Mouse (Mus musculus): ENCODE data around the gene Slc38a2.
A peak's percentile ranks its signal among the peaks of the same experiment; 100 is the strongest.

The Slc38a2 gene

DNA sequence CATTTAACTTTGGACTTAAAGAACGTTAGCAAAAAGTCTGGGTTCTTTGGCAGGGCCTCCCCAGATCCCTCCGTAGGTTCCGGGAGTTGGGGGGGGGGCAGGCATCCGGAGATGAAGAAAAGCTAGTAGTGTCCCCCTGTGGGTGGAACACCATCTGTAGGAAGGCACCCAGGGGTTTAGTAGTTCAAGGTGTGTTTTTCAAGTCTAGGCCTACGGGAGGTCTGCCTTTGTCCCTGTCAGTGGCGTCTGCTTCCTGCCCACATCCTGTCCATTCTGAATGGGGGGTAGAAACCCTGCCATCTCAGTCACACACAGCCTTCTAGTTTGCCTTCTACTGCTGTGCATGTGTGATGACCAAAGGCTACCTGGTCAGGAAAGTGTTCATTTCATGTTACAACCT, 20.6 kb upstream of the Slc38a2 start:
- no peak for DNase-seq (ENCODE audit: low read depth, low spot score)

DNA sequence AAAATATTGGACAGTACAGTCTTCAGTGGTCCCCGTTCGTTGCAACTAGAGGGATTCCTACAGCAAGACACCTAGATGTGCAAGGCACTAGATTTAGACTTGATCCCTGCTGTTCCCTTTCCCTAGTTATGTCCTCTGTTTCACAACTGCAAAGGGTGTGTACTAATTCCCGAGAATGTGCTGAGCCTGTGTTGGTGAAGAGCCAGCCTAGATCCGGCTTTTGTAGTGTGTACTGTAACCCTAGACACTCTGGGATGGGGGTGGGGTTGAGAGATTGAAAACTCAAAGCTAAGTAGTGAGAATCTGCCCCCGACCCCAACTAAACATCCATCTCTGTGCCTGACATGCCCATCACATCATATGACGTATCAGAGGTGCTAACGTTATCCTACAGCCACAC, 18.9 kb upstream of the Slc38a2 start:
- no peak for DNase-seq (ENCODE audit: low read depth, low spot score)

DNA sequence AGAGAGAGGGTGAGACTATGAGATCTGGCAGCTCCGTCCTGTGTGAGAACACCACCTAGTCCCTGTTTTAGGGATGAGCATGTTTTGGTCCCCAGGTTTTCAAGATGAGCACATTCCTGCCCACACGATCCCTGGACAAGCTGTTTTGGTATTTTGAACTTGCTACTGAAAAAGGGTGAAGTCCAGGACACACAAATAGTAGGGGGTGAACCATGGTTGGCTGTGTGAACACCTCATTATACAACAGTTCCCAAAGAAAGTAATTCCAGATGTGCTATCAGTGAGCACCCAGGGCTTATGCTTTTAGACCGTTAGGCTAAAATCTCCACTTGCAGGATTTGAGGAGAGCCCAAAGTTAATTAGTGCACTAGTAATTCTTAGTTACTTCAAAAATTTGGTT, 17.7 kb upstream of the Slc38a2 start:
- no peak for DNase-seq (ENCODE audit: low read depth, low spot score)

DNA sequence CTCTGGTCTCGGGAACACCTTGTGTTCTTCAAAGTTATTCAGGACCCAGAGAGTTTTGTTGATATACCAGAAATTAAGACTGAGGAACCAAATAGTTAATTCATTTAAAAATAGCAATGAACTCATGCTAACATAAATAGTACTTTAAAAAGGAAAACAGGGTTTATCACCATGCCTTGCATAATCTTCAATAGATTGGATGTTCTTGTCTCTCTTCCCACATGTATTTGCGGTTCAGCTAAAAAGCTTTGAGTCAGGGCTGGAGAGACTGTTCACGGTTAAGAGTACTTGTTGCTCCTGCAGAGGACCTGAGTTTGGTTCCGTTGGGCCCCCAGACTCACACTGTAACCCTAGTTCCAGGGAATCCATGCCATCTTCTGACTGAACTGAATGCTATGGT, 16.8 kb upstream of the Slc38a2 start:
- no peak for DNase-seq (ENCODE audit: low read depth, low spot score)

DNA sequence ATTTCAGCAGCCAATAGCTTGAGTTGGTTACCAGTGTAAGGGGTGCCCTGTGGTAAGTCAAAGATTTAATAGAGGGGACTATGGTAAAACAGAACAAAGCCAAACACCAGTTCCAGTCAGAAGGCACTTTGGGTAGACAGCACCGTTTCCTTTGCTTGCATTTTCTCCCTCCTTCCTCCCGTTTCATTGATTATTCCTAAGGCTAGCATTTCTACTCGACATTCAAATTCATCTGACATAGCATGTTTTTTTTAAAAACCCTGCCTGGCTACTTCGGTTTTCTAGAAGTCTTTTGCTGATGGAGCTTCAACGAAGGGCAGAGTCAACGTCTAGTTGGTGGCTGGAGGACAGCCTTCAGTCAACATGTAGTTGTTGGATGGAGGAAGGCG, 16.2 kb upstream of the Slc38a2 start:
- no peak for DNase-seq (ENCODE audit: low read depth, low spot score)

DNA sequence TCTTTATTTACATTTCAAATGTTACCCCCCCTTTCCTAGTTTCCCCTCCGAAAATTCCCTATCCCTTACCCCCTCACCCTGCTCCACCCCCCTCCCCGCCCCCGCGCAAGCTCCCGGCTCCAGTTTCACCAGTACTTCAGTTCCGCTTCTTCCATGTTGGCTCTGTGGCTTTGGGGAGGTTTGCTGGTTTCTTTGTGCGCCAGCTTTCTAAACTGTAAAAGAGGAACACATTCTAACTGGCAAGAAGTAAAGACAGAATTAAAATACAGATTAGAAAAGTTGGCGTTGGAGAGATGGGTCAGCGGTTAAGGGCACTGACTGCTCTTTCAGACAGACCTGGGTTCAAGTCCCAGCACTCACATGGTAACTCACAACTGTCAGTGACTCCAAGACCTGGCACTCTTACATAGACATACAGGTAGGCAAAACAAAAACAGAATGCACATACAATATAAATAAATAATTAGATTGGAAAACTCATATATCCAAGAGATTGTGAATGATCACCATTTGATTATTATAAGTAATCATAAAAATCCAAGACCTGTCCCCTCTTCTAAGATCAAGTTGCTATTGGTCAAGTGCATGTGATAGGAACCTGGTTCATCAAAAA, 15.7 kb upstream of the Slc38a2 start:
- DNase-seq (ENCODE audit: low read depth, low spot score): no peak

DNA sequence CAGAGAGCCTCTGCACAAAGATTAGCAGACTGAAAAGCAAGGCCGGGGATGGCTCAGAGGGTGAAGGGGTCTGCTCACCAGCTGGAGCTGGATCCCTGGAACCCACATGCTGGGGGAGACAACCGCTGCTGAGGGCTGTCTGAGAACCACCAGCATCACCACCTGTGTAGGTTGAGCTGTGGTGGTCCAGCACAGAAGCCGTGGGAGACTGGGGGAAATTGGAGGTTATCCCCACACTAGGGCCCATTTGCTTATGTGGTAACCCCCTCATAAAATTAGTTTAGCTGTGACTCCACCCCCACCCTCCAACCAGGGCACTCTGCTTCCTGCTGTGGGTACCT, 15.1 kb upstream of the Slc38a2 start:
- DNase-seq (ENCODE audit: low read depth, low spot score): no peak

DNA sequence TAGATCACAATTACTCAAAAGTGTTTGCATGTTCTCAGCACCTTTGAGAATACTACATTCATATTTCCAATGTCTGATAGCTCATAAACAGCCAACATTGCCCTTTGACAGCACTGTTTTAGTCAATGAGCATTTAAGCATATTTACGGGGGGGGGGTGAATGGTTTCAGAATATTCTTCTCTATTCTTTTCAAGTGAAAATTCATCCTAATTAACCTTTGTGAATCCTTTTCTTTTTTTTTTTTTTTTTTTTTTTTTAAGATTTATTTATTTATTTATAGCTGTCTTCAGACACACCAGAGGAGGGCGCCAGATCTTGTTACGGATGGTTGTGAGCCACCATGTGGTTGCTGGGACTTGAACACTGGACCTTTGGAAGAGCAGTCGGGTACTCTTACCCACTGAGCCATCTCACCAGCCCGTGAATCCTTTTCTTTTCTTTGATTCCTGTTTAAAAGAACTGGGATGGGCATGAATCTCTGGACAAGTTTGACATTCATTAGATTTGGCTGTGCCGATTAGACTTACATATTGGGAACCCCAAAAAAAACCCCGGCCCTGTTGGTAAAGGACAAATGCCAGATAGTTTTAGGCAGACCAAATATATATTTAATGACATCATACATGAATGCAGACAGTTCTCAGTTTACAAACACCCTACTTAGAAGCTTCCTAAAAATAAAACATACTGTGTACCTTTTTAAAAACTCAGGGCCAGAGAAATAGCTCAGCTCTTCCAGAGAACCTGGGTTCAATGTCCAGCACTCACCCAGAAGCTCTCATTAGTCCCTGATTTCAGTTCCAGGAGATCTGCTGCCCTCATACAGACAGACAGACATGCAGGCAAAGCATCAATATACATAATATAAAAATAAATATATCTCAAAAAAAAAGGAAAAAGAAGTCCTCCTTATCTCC, 14.5 kb upstream of the Slc38a2 start:
- DNase-seq (ENCODE audit: low read depth, low spot score): no peak

DNA sequence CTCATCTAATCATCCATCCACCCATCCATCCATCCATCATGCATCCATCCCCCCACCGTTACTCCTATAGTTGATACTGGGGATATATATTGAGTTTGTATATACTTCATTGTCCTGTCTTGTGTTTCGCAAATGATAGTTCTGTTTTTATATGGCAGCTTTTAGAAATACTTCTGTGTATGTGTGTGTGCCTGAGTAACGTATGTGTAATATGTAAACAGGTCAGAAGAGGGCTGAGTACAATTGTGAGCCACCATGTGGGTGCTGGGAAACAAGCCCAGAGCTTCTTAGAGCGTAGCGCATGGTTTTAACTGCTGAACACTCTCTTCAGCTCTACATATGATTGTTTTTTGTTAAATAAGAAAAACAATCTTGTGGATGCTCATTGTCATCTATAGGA, 12.8 kb upstream of the Slc38a2 start:
- no peak for DNase-seq (ENCODE audit: low read depth, low spot score)

DNA sequence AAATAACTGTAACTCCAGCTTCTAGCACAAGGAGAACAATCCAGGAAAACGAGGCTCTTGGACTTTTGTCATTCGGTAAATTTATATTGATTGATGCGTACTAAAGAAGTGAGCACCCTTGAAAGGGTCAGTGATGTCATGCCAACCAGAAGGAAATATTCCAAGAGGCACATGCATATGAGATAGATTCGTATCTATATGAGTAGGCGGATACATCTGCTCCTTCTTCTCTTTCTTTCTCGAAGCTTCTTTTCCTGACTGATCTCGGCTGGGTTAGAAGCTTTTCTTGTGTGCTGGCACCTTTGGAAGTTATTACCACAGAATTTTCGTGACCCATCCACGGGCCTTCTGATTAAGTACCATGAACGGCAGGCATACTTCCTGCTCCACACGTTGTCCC, 12.1 kb upstream of the Slc38a2 start:
- DNase-seq (ENCODE audit: low read depth, low spot score): no peak

DNA sequence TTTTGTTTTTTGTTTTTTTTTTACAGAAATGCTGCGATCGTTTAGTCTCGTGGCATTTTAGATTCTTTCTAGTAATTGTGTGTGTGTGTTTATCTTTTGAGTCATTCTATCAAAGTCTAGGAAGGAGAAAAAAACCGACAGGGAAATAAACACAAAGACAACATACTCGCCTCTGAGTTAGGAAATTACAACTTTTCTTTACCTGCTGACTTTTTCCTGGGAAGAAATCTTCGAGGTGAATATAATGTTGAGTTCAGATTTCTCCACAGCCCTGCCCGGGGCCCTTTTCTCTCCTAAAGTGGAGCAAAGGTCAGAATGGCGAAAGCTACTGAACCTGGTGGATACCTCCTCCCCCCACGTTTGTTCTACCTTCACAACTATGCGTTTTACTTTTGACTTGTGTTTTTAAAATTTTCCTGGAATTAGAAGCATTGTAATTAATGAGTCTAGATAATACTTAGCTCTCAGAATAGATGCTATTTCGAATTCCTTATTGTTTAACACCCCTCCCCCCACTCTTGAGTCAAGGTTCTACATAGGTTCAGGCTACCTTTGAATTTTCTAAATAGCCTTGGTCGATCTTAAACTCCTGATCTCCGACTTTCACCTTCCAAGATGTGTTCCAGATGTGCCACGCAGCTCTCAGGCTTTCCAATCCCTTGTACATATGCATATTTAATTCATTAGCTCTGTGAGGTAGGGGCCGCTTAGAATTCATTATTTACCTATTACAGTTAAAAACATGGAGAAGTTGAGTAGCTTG, 11.0 kb upstream of the Slc38a2 start:
- DNase-seq (ENCODE audit: low read depth, low spot score): no peak

DNA sequence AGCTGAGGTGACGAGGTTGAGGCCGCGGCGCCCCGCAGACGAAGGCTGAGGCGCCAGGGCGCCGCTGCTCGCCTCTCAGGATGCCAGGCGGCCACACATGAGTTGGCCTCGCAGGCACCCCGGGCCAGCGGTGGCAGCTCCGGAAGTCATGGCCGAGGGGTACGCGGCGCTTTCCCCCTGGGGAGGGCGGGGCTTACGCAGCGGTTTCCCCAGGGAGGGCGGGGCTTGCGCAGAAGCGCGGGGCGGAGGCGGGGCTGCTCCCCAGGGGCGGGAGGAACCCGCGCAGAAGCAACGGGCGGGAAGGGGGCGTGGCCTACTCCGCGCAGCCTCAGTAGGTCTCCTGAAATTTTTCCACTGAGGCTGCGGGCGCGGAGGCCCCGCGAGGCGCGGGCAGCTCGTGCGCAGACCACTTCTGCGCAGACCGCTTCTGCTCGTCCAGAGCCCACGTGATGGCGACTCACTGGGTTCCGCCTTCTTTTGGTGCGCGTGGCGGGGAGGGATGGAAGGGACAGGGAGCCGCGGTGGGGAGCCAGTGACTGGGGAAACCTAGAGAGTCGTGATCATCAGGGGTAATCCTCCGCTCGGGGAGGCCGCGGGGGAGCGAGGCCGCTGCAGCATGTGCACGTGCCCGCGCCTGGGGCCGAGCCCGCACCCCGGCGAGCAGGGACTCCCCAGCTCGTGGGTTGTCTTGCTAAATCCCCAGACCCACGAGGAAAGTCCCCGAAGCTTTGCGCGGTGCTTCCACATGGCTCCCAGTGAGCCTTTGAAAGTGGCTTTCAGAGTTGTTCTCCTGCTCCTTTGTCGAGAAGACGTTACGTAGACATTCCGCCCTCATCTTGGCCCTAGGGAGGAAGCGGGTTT, 10.2 kb upstream of the Slc38a2 start:
- peak; percentile 97 for DNase-seq (ENCODE audit: low read depth, low spot score)

DNA sequence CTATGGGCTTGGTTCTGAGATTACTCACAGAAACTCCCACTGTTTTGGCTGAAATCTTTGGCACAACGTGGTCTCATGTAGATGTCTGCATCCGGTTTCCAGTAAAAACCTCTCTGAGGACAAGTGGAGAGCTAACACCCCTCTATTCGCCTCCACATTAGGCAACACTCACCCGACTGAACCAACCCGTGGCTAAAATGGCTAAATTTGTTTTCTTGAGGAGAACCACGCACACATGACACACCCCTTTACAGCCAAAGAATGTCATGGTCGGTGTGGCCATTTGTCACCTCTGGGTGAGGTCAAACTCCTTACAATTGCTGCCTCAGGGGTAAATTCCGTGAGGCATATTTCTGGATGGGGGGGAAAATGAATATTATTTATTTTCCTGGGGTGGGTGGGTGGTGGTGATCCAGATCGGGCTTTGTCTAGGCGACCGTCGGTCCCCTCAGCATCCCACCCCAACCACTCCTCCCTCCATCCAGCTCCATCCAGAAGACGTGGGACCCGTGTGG, 9.5 kb upstream of the Slc38a2 start:
- no peak for DNase-seq (ENCODE audit: low read depth, low spot score)

DNA sequence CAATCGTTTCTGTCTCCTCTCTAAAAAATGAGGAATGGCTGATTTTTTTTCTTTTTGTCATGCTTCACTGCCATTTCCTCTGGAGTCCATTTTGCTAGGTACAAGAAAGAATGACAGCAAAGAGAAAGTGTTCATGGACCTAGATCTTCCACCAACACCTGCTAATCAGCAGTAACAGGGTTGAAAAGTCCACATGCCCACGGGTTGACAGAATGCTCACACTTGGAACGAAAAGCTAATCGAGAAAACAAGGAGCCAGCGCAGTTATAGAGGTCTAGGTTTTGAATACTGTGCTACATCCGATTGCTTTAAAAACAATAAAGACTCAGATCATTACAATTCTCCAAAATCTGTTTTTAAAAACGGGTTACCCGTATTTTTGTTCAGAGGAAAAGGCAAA, 8.9 kb upstream of the Slc38a2 start:
- DNase-seq (ENCODE audit: low read depth, low spot score): no peak

DNA sequence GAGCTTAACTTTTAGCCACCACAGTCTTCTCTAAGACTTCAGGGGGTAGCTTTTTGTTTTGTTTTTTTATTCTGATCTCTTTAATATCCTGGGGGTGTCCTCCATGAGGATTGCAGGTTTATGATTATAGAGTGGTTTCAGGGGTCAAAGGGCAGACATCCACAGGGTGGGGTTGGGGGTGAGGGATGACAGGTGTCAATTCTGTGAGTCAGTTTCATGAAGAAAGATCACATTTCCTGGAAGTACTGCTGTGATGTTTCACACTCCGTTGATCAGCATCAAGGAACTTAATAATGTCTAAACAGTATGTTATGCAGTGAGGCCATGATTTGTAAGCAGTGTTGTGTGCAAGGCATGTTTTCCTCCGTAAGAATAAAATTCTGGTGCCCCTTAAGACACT, 8.4 kb upstream of the Slc38a2 start:
- DNase-seq (ENCODE audit: low read depth, low spot score): no peak

DNA sequence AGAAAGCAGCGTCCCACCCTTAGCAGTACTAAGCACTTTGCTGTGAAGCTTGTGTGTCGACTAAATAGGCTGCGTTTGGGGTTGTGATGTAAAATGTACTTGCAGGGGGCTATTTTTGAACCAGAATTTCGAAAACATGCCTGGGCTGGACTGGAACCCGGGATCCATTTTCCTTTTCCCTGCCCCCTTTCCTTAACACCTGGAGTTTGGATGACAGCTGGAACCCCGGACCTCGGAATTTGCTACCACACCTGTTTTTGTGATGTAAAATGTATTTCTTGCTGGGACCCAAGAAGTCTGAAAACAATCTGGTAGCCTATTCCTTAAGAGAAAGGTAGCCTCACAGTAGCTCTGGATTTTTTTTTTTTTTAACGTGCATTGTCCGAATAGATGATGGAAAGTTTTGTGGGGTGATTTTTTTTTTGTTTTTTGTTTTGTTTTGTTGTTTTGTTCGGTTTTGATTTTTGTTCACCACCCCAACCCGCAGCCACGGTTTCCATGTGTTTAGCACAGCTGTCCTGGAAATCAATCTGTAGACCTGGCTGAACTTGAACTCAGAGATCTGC, 3.0 kb upstream of the Slc38a2 start:
- no peak for DNase-seq (ENCODE audit: low read depth, low spot score)

DNA sequence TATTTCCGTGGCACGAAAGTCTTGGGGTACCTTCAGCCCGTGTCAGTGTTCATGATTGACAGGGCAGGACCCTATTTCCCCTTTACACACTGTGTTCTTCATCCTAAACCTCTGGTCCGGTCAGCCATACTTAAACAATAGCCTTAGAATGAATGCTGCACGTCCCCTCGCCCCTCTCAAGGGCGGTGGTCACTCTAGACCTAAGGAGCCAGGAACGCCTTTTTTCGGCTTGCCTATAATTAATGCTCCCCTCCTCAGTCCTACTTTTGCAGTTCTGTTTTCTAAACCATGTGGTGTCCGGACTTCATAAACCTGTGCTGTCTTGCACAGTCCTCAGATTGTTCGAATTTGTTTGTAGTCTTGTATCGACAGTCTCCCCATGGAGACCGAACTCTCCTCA, 1.2 kb upstream of the Slc38a2 start:
- DNase-seq (ENCODE audit: low read depth, low spot score): no peak

DNA sequence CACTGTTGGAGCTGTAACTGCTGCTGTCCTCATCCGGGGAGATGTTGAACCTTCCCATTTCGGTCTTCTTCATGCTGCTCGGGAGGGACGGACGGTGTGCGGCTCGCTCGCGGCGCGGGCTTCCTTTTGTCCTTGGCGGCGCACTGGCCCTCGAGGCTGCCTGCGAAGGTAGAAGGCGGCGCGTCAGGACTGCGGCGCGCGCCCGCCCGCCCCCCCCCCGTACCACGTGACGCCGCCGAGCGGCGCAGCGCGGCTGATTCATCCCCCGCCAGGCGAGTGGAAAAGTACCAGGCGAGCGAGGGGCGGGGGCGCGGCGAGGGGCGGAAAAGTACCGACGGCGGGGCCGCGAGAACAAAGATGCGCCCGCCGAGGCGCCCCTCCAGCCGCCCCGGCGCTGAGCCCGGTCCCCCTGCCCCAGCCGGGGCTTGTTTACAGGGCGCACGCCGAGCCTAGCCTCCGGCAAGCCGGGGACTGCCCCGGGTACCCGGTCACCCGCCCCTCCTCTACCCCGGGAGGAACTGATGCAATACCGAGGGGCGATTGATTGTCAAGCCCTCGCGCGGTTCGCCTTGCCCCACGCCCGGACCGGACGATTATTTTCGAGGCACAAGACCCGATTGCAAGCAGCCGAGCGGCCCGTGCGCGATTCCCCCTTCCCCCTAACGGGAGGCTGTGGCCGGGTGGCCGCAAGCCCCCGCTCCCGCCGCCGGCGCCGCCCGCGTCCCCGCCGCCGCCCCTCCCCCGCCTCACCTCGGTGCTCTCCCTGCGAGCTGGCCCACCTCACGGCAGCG, 677 bp downstream of the Slc38a2 start:
- peak; percentile 65 for DNase-seq (ENCODE audit: low read depth, low spot score)

DNA sequence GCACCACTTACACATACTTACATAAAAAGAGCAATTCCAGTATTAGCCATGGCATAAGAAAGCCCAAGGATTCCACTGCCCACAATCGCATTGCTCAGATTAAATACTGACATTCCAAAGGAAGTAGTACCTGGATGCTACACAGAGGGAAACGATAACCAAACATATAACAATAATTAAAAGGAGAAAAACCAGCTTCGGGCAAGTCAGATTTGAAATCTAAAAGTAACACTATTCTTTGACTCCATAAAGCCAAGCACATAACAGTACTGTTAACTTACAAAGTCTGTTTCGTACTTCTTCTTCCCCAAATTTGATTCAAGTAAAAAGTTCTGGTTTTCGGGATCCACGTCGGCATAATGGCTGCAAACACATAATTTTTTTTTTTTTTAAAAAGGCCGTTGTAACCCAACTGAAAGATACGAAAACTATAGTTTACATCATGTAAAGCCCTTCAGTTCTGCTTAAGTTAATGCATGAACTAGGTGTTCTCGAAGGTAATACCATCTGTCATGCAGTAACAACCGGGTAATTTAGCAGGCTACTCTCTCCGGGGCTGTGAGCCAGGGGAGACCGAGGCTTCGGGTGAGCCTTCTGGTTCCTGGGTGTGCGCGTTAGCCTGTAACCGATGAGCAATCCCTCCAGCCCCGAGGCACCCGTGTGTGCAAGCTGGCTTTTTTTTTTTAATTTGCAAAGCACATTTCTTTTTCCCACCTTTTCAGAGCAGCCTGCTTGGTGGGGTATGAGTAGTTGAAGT, 1.5 kb downstream of the Slc38a2 start:
- no peak for DNase-seq (ENCODE audit: low read depth, low spot score)

Measured in c-Kit-negative CD71-positive TER-119-positive erythroid progenitor cells, embryonic 14.5 days (primary cell).